Mouse (Mus musculus): ENCODE results near the gene Thnsl1.

The Thnsl1 gene

GRCm38 (mm10) chr2:21204912-21205830 is at the start of gene Thnsl1, which contains the start of gene Enkur:
Gene Thnsl1 (plus strand): TSS chr2:21205724.
Gene Enkur (minus strand): TSS chr2:21205365.
- in situ Hi-C loops (cut with MboI, MseI), result loop anchor here (10.0 to 25.0 kb wide), 2 partner anchors 230 to 1557 kb away; partner anchors contain the start of gene Apbb1ip

GRCm38 (mm10) chr2:21164296-21164695 is 41.2 kb upstream of the Thnsl1 start:
- in situ Hi-C loops (cut with MboI, MseI), result no loop called here

DNA sequence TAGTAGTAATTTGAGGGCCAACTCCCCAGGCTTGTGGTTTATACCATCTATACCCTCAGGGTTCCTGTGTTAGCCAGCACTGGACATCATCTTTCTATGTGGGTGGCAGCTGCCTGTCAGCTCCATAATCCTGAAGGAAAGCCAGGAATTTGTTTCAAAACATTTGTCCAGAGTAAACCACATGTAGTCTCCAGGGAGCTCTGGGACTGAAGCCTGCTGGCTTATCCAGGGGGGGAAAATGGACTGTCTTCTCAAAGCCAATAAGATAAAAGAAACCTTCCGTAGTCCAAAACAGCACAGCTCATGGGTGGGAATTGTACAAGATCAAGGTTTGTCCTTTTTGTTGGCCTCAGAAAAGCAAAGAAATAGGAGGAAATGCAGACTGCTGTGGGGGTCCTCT is 37.6 kb upstream of the Thnsl1 start:
- in situ Hi-C loops (cut with MboI, MseI), result no loop called here

DNA sequence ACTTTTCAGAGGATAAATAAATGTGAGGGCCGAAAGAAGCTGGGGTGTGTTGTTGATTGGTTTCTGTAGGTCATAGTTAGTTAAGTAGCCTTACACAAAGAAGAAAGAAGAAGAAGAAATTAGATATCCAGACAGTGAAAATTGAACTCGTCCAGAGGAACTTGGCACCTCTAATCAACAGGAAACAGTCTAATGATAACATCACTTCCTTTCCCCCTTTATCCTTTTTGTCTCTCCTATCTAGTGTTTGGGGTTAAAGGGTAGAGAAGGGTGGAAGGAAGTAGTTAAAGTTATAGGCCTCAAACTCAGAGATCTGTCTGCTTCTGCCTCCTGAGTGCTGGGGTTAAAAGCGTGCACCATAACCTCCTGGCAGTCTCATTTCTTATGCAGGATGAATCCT is 32.7 kb upstream of the Thnsl1 start:
- in situ Hi-C loops (cut with MboI, MseI), result no loop called here

DNA sequence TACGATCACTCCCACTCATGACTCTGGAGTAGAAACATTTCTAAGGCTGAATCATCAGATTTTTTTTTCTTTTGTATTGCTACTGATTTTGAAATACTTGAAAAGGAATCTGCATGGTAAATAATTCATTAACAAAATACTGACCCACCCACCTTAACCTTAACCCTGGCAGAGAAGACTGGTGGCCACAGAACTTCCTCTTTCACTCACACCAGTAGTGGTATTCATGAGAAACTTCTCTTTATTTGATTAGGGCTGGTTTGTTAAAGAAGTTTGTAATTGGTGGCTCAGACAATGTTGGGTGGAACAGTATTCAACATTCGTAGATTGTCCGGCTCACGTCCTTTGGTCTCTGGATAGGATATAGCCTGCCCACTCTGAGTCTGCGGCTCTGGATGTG is 26.4 kb upstream of the Thnsl1 start:
- in situ Hi-C loops (cut with MboI, MseI), result no loop called here

GRCm38 (mm10) chr2:21182811-21183210 is 22.7 kb upstream of the Thnsl1 start:
- in situ Hi-C loops (cut with MboI, MseI), result no loop called here

- in situ Hi-C loops (cut with MboI, MseI), result no loop called here
These were observed 17.9 kb upstream of the Thnsl1 start for GRCm38 (mm10) chr2:21187576-21187975.

DNA sequence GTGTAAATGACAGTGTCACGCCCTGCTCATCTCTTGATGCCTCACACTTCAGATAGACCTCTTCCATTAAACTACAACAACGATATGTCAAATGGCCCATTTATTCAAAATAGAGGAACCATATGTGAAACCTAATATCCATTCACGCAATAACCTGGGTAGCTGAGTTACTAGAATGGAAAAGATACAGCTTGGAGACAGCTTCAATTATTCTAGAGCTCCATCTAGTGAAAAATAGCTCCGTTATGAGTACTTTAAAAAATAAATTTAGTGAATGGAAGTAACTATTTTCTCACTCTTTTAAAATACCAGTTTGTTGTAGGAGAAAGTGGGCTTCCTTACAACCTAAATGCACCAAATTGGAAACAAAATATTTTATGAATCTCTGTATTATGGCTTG is 16.9 kb upstream of the Thnsl1 start:
- in situ Hi-C loops (cut with MboI, MseI), result no loop called here

DNA sequence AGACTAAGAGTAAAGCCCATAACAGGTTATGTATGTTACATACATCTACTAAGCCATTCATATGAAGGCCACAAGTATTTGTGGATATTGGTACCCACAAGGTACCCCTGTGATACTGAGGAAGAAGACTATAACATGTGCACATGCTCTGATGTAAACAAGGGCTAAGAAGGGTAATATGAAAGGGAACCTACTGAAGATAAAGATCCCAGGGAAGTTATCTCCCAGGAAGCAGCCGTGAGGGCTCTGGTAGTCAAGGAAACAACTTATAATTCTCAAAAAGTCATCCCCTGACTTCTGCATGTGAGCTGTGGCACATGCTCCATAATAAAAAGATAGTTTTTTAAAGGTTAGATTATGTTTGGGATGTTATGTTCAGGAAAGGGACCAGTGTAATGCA is 14.3 kb upstream of the Thnsl1 start:
- in situ Hi-C loops (cut with MboI, MseI), result no loop called here

DNA sequence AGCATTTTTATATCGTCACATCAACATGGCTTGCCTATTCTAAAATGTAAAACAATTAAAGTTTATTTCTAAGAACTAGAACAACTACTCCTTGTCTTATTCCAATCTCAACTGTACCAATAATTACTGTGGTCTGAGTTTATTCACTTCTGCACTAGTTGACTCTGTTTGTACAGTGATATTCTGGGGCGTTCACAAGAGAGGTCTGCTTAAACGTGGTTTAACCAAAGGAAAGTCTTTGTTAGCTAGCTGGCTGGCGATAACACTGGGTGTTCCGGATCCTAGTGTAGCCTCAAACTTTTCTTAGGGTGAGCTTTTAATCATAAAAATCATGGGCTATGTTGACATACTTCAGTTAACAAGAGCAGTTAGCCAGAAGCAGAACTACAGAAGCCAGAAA is 10.3 kb upstream of the Thnsl1 start:
- in situ Hi-C loops (cut with MboI, MseI), result no loop called here

DNA sequence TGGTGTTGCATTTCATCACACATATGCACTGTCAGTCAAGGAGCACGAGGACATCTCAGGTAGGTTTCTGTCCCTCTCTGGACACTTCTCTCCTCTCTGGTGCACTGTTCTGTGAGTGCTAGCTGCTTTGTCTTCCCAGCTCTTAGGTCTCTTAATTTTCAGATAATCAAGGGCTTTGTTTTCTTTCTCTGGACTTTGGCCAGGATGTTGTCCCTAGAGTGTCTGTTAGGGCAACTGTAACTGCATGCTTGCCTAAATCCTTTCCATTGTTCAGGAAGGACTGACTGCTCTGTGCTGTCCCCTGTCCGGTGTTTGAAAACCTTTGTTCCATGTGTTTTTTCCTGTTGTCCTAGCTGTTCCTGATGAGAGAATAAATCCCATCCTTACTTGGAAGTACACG is 6.5 kb upstream of the Thnsl1 start:
- in situ Hi-C loops (cut with MboI, MseI), result no loop called here

GRCm38 (mm10) chr2:21202754-21203153 is 2.8 kb upstream of the Thnsl1 start:
- in situ Hi-C loops (cut with MboI, MseI), result loop anchor here (10.0 to 25.0 kb wide), 2 partner anchors 228 to 1560 kb away; partner anchors contain the start of gene Apbb1ip

- in situ Hi-C loops (cut with MboI, MseI), result loop anchor here (10.0 to 25.0 kb wide), 2 partner anchors 231 to 1557 kb away; partner anchors contain the start of gene Apbb1ip
These were observed 271 bp downstream of the Thnsl1 start for GRCm38 (mm10) chr2:21205831-21206159.

- in situ Hi-C loops (cut with MboI, MseI), result loop anchor here (10.0 to 25.0 kb wide), 2 partner anchors 231 to 1556 kb away; partner anchors contain the start of gene Apbb1ip
These were observed 754 bp downstream of the Thnsl1 start for GRCm38 (mm10) chr2:21206278-21206677.

DNA sequence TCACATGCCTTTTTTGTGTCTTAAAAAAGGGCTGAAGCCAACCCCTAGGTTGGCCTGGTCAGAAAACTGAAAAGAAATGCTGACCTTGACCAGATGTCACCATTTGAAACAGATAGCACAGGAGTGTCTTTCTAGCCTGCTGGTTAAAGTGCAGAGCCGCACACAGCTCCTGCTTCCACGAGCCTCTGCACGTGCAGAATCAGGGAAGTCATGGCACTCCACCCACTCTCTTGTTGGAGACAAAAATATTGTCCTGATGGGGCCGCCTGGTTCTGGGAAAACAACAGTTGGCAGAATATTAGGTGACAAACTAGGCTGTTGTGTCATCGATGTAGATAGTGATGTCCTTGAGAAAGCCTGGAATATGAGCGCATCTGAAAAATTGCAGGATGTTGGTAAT is 5.8 kb downstream of the Thnsl1 start:
- in situ Hi-C loops (cut with MboI, MseI), result loop anchor here (25.0 kb wide), 1 partner anchor 1551 kb away; the partner anchor contains the start of gene Apbb1ip

DNA sequence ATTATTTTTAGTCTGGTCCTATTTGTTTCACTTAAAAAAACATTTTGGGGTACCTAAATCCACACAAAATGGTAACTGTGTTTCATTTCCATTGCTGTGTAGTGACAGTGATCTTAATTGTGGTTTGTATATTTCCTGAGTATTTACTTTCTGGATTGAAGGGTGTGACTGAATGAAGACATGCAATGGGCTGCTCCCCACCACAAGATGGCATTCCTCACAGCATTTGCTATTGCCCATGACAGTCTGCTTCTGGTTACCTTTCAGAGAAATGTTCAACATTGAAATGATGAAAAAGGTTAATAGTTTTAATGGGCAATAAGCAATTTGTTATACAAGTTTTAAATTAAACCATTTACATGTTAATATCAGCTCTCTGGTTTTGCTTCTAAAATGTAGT is 8.8 kb downstream of the Thnsl1 start:
- in situ Hi-C loops (cut with MboI, MseI), result loop anchor here (25.0 kb wide), 1 partner anchor 1548 kb away; the partner anchor contains the start of gene Apbb1ip

- in situ Hi-C loops (cut with MboI, MseI), result loop anchor here (25.0 kb wide), 1 partner anchor 1547 kb away; the partner anchor contains the start of gene Apbb1ip
These were observed 9.8 kb downstream of the Thnsl1 start for GRCm38 (mm10) chr2:21215284-21215683.

DNA sequence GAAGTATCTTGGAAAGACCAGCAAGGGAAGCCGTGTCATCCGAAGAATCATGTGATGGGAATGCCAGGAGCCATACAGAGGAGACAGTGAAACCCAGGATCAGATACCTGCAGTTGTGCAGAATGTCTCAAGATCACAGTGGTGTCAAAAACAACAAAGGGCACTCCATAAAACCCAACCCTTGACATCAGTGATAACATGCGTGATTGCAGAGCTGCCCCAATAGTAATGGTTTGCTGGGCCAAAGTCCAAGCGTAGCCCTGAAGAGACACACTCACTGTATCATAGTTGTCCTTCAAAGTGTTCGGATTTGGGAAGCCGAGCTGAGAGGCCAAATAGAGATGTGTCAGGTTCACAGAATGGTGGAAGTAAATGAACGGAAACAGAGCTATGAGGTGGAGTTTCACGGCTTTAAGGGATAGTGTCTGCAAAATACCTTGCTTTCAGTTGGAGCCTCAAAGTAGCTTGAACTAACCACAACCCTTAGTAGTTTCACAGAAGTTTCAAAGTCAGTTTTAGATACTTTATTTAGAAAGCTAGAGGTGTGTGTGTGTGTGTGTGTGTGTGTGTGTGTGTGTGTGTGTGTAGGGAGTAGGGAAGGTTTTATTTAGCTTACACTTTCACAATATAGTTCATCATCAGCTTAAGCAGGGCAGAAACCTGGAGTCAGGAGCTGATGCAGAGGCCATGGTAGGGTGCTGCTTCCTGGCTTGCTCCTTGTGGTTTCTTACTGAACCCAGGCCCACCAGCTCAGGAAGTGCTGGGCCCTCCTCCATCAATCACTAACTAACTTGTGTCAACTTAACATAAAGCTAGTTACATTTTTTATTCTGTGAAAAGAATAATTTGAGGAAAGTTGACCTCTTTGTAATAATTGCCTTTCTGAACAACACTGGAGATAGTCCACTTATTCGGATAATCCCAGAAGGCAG is 17.2 kb downstream of the Thnsl1 start:
- in situ Hi-C loops (cut with MboI, MseI), result loop anchor here (25.0 kb wide), 1 partner anchor 1540 kb away; the partner anchor contains the start of gene Apbb1ip

DNA sequence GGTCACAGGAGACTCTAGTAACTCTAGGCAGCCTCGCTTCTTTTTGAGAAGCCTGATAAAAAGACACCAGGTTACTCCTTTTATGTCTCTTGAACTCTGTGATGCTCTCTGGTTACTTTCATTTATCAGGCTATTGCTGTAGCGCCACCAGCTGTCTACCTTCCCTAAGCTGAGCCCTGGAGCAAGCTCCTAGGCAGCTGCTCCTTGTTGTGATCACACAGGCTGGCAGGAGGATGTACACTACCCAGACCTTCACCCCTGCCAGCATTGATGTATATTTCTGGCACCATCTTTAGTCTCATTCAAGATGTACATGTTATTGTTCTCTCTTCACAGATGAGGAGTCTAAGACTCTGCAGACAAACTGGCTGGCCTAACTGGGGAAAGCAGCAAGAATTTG is 24.8 kb downstream of the Thnsl1 start:
- in situ Hi-C loops (cut with MboI, MseI), result loop anchor here (10.0 kb wide), 1 partner anchor 1875 kb away; no protein-coding TSS in a partner anchor

DNA sequence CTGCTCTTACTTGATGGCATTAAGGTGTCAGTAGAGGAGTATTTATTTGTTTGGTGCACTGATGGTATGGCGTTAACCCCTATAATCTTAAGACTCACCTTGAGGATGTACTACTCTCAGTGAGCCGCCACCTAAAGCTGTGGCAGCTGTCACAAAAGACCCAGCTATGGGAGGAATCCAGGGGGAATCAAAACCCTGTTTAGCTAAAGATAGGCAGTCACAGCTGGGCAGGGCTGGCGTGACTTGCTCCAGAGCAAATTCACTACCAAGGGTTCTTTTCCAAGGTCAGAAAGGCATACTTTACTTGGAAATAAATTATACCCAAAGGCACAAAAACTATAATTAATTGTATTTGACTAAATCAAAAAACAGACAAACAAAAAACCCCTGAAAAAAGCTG is 25.6 kb downstream of the Thnsl1 start:
- in situ Hi-C loops (cut with MboI, MseI), result loop anchor here (10.0 kb wide), 1 partner anchor 1874 kb away; no protein-coding TSS in a partner anchor

DNA sequence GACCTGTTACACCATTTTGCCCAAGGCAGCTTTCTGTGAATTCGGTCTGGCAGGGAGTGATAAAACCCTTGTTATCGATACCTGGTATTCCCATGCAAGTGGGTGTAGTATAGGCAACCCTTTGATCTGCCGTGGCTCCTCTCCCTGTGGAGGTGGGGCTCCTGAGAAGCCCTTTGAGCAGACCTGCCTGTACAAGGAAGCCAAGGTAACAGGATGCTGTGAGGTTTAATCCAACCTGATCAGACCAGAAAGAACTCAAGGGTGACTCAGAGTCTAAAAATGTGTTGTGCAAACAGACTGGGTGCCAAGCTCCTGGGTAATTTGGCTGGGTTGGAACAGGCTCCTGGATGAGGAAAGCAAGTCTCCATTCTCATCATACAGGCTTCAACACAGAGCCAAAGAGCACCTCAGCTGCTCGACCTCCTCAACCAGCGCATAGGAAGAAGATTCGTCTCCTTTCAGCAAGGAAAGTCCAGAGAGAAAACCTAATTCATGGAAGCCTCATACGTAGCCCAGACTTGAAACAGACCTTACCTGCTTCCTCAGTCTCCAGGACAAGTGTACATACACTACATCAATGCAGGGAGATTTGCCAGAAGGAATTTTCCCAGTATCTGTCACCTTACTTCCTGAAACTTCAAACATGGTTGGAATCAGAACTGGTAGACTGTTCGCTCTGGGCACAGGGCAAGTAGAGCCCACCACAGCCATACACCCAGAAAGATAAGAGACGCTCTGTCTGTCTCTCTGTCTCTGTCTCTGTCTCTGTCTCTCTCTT is 29.5 kb downstream of the Thnsl1 start:
- in situ Hi-C loops (cut with MboI, MseI), result loop anchor here (10.0 kb wide), 1 partner anchor 1870 kb away; no protein-coding TSS in a partner anchor

All from T-helper 1 cell (primary cell).